Mouse (Mus musculus): ENCODE measurements at regions not wholly inside any gene's neighbourhood (a gene's known extent, or its start where the extent isn't known, plus 50 kb on each side); places are given as distances from the start of the nearest gene placed in this dataset.
"Not testable (repeated sequence)": the region's sequence is repeated elsewhere in the genome, so short reads cannot be mapped to it uniquely, and the experiment has no call there.

- H3K4me3 ChIP-seq (ENCODE audit: low read depth, low read length); H3K27me3 ChIP-seq (ENCODE audit: control insufficient read depth, insufficient read depth, low read length); H3K9ac ChIP-seq (replicated peaks; ENCODE audit: low read depth, low read length); H3K27ac ChIP-seq (ENCODE audit: low read depth); H3K4me1 ChIP-seq (ENCODE audit: control insufficient read depth, insufficient read depth); DNase-seq (ENCODE audit: low spot score); H3K36me3 ChIP-seq (replicated peaks; ENCODE audit: control insufficient read depth, insufficient read depth, low read length); H3K4me2 ChIP-seq (ENCODE audit: low read depth, low read length); H3K9me3 ChIP-seq (replicated peaks; ENCODE audit: control insufficient read depth, low read length): not testable (repeated sequence)
- ATAC-seq (ENCODE audit: insufficient read depth, low read depth), result peak; percentile 30; the same call in 1 of the 2 replicates
- 77% methylated on average over 4 of the region's 4 CpGs for WGBS
Observed at GRCm38 (mm10) chr3:44991467-44991992, 386.7 kb upstream of the Pcdh10 start.
